Mouse (Mus musculus): Measurements from ENCODE around the gene Tent5c.

DNA sequence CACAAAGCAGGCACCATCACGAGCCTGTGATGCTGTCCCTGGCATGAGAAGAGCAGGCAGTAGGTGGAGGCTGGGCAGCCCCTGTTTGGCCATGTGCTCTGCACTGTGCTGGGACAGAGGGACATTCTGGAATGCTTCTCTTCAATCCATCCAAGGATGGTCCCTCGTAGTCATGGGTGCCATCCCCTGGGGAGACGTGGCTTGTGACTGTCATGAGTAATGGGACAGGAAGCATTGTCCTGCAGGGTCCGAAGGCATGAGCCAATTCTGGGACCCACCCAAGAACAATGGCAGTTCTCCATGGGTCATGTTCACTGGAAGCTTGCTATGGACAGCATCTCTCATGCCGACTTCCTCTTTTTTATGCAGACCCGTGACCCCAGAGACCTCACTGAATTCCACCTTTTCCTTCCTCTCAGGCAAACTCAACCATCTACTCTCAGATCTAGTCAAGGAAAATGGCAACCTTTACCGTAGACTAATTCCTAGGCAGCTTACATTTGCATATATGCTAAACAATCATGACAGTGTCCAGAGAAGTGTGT is 41.2 kb upstream of the Tent5c start:
- TF ChIP-seq POLR2A (IDR thresholded peaks at IDR 0.05; ENCODE audit: insufficient read depth, low read length) (no peak), CTCF (IDR thresholded peaks at IDR 0.05; ENCODE audit: low read depth, low read length) (no peak)
